Mouse (Mus musculus) lung, embryonic 16.5 days (tissue): ENCODE measurements around the gene Vdac2. TPM values are rescaled to one million over a fixed set of nuclear protein-coding genes. Genes with fewer than 3 reads are reported as not detected.

Experiments
- ATAC-seq: fragments of 200-750 bp; cut with Nextera tagmentation; 2 replicates; pipeline ENCODE4 v1.8.0; 2017; ENCODE audit warnings: low read depth, mild to moderate bottlenecking, moderate library complexity
- H3K27ac ChIP-seq: fragments of 300-500 bp; sonication (generic); 2 replicates; pipeline ENCODE4 v1.5.1; 2014; ENCODE audit warnings: mild to moderate bottlenecking, control low read depth, low read length
- H3K27me3 ChIP-seq: fragments of 300-500 bp; sonication (generic); 2 replicates; pipeline ENCODE4 v1.6.1; 2014; ENCODE audit warnings: low read depth, low read length, mixed read lengths; ENCODE audit not compliant: control insufficient read depth, insufficient read depth
- H3K36me3 ChIP-seq: fragments of 300-500 bp; sonication (generic); 2 replicates; pipeline ENCODE4 v1.6.1; 2014; ENCODE audit warnings: low read length; ENCODE audit not compliant: control insufficient read depth, insufficient read depth
- H3K4me1 ChIP-seq: fragments of 300-500 bp; sonication (generic); replicated peaks from 2 replicates; pipeline ENCODE4 v1.6.1; 2014; ENCODE audit warnings: low read length, mixed read lengths; ENCODE audit not compliant: control insufficient read depth, insufficient read depth
- H3K4me2 ChIP-seq: fragments of 300-500 bp; sonication (generic); 2 replicates; pipeline ENCODE4 v1.6.1; 2014; ENCODE audit warnings: low read depth, low read length, control low read depth
- H3K4me3 ChIP-seq: fragments of 300-500 bp; sonication (generic); 2 replicates; pipeline ENCODE4 v1.5.1; 2014; ENCODE audit warnings: mild to moderate bottlenecking, low read length, control low read depth
- H3K9ac ChIP-seq: fragments of 300-500 bp; sonication (generic); 2 replicates; pipeline ENCODE4 v1.6.1; 2014; ENCODE audit warnings: low read length, control low read depth
- H3K9me3 ChIP-seq: fragments of 300-500 bp; sonication (generic); 2 replicates; pipeline ENCODE4 v1.6.1; 2016; ENCODE audit warnings: low read length; ENCODE audit not compliant: control insufficient read depth
- WGBS: fragments of 180-500 bp; shearing (Covaris S2); extraction: QIAGEN DNeasy Blood & Tissue Kit; methylation state at CpG from one replicate; pipeline ENCODE4 v1.1.7; 2014; 5-methylcytosine and 5-hydroxymethylcytosine counted together
- polyA plus RNA-seq: library from polyadenylated mRNA; unstranded; fragments of >200 nt; fragmentation: Nextera tagmentation; extraction: Ambion mirVana; gene quantifications from 2 replicates; pipeline ENCODE4 v1.2.1, GENCODE M21; 2015

Vdac2 gene
- polyA plus RNA-seq, 1 experiment from 2014 or later = 253 TPM

GRCm38 (mm10) chr14:21866291-21866690 is 41.3 kb downstream of the Vdac2 start:
- no peaks in the 10 kb centered on the region for H3K4me1 ChIP-seq
- H3K36me3 ChIP-seq = no peaks in the 10 kb centered on the region
- no peak overlapping the region for H3K4me3 ChIP-seq
- ATAC-seq = no peak
- no peaks in the 10 kb centered on the region for H3K9me3 ChIP-seq
- no peaks in the 10 kb centered on the region for H3K27me3 ChIP-seq
- no peak overlapping the region for H3K9ac ChIP-seq
- no peak overlapping the region for H3K27ac ChIP-seq
- no peak overlapping the region for H3K4me2 ChIP-seq
- WGBS = 38% methylated on average over 7 of the region's 7 CpGs

GRCm38 (mm10) chr14:21866816-21867215 is 41.8 kb downstream of the Vdac2 start:
- H3K27me3 ChIP-seq = no peaks in the 10 kb centered on the region
- no peak overlapping the region for H3K9ac ChIP-seq
- H3K4me2 ChIP-seq = no peak overlapping the region
- no peak for ATAC-seq
- WGBS = 76% methylated on average over 7 of the region's 7 CpGs
- no peaks in the 10 kb centered on the region for H3K9me3 ChIP-seq
- H3K27ac ChIP-seq = no peak overlapping the region
- no peak overlapping the region for H3K4me3 ChIP-seq
- H3K36me3 ChIP-seq = no peaks in the 10 kb centered on the region
- no peaks in the 10 kb centered on the region for H3K4me1 ChIP-seq

- 68% methylated on average over 2 of the region's 2 CpGs for WGBS
- no peak overlapping the region for H3K4me3 ChIP-seq
- peak; percentile 32; the same call in 1 of the 2 replicates for ATAC-seq
These were observed 65.4 kb downstream of the Vdac2 start for GRCm38 (mm10) chr14:21890430-21890829.

GRCm38 (mm10) chr14:21891581-21892340 is 66.7 kb downstream of the Vdac2 start:
- Histone ChIP-seq H3K27ac (peak overlapping the region; percentile 53), H3K9ac (0 out of 2 replicates have a peak overlapping the region, but pooled peaks have one; percentile 21), H3K9me3 (no peaks in the 10 kb centered on the region), H3K4me2 (peak overlapping the region; percentile 6; the same call in 1 of the 2 replicates), H3K27me3 (no peaks in the 10 kb centered on the region), H3K4me1 (peaks cover 13% of the 10 kb centered on the region), H3K36me3 (no peaks in the 10 kb centered on the region), H3K4me3 (no peak overlapping the region)
- peak; percentile 88 for ATAC-seq
- WGBS = 9% methylated on average over 15 of the region's 15 CpGs

More at GRCm38 (mm10) chr14:21890430-21890829, 65.4 kb downstream of the Vdac2 start:
- Histone ChIP-seq H3K9ac (no peak overlapping the region), H3K9me3 (no peaks in the 10 kb centered on the region), H3K27me3 (no peaks in the 10 kb centered on the region), H3K36me3 (no peaks in the 10 kb centered on the region), H3K4me1 (peaks cover 13% of the 10 kb centered on the region), H3K27ac (no peak overlapping the region), H3K4me2 (no peak overlapping the region)

- H3K4me1 ChIP-seq = peaks cover 13% of the 10 kb centered on the region
- H3K27ac ChIP-seq = no peak overlapping the region
- H3K9me3 ChIP-seq = no peaks in the 10 kb centered on the region
- 58% methylated on average over 6 of the region's 6 CpGs for WGBS
- H3K4me2 ChIP-seq = no peak overlapping the region
- H3K9ac ChIP-seq = no peak overlapping the region
- ATAC-seq = no peak
- H3K36me3 ChIP-seq = no peaks in the 10 kb centered on the region
- H3K27me3 ChIP-seq = no peaks in the 10 kb centered on the region
- H3K4me3 ChIP-seq = no peak overlapping the region
These were observed 67.3 kb downstream of the Vdac2 start for GRCm38 (mm10) chr14:21892341-21892659.

Other genes with a start within 250 kb of the Vdac2 start
- gene Dupd1, start 110.7 kb upstream of the Vdac2 start, polyA plus RNA-seq = not detected in 2 replicates
- 7.2 and 8.9 TPM in 2 replicates for gene Samd8, start 74.7 kb upstream of the Vdac2 start, polyA plus RNA-seq
- 0.28 and 0.43 TPM in 2 replicates for gene Dusp13, start 74.1 kb upstream of the Vdac2 start, polyA plus RNA-seq
- gene Comtd1, start 23.7 kb downstream of the Vdac2 start, polyA plus RNA-seq = 13.2 and 17.5 TPM in 2 replicates
- gene Zfp503, start 164.4 kb downstream of the Vdac2 start, polyA plus RNA-seq = 14.2 and 17.1 TPM in 2 replicates
- gene Lrmda, start 194.5 kb downstream of the Vdac2 start, polyA plus RNA-seq = 1.2 and 1.3 TPM in 2 replicates